Mouse (Mus musculus) limb, embryonic 13.5 days (tissue): ENCODE results near the gene Galnt2. TPM values are rescaled to one million over a fixed set of nuclear protein-coding genes. Genes with fewer than 3 reads are reported as not detected.

Experiments
- ATAC-seq: fragments of 200-750 bp; cut with Nextera tagmentation; 2 replicates; pipeline ENCODE4 v1.8.0; 2017; ENCODE audit warnings: low read depth, moderate number of reproducible peaks, moderate TSS enrichment; ENCODE audit not compliant: low FRiP score
- H3K27ac ChIP-seq: fragments of 300-500 bp; sonication (generic); 2 replicates; pipeline ENCODE4 v1.5.1; 2015; ENCODE audit warnings: inconsistent platforms, mild to moderate bottlenecking, moderate library complexity
- H3K27me3 ChIP-seq: fragments of 300-500 bp; sonication (generic); 2 replicates; pipeline ENCODE4 v1.6.1; 2015; ENCODE audit warnings: mild to moderate bottlenecking, inconsistent platforms
- H3K36me3 ChIP-seq: fragments of 300-500 bp; sonication (generic); 2 replicates; pipeline ENCODE4 v1.6.1; 2015; ENCODE audit warnings: inconsistent platforms, mild to moderate bottlenecking, moderate library complexity
- H3K4me1 ChIP-seq: fragments of 300-500 bp; sonication (generic); 2 replicates; pipeline ENCODE4 v1.6.1; 2015; ENCODE audit warnings: inconsistent platforms
- H3K4me2 ChIP-seq: fragments of 300-500 bp; sonication (generic); replicated peaks from 2 replicates; pipeline ENCODE4 v1.6.1; 2015; ENCODE audit warnings: inconsistent platforms, mild to moderate bottlenecking, moderate library complexity
- H3K4me3 ChIP-seq: fragments of 300-500 bp; sonication (generic); 2 replicates; pipeline ENCODE4 v1.5.1; 2015; ENCODE audit warnings: moderate library complexity, mild to moderate bottlenecking, inconsistent platforms
- H3K9ac ChIP-seq: fragments of 300-500 bp; sonication (generic); 2 replicates; pipeline ENCODE4 v1.6.1; 2015; ENCODE audit warnings: mild to moderate bottlenecking, inconsistent platforms
- H3K9me3 ChIP-seq: fragments of 300-500 bp; sonication (generic); 2 replicates; pipeline ENCODE4 v1.6.1; 2016; ENCODE audit warnings: inconsistent platforms
- WGBS: fragments of 180-500 bp; shearing (Covaris S2); methylation state at CpG from one replicate; pipeline ENCODE4 v1.1.7; 2015; 5-methylcytosine and 5-hydroxymethylcytosine counted together
- polyA plus RNA-seq: library from polyadenylated mRNA; unstranded; fragments of >200 nt; fragmentation: Nextera tagmentation; extraction: Ambion mirVana; gene quantifications from 2 replicates; pipeline ENCODE4 v1.2.1, GENCODE M21; 2015

Galnt2 gene
- polyA plus RNA-seq, 1 experiment from 2014 or later, result 48.0 TPM

- no peaks in the 10 kb centered on the region for H3K27me3 ChIP-seq
- no peak for ATAC-seq
- H3K36me3 ChIP-seq, result no peaks in the 10 kb centered on the region
- no peak overlapping the region for H3K4me3 ChIP-seq
- WGBS, result 75% methylated on average over 17 of the region's 17 CpGs
- H3K9ac ChIP-seq, result no peak overlapping the region
- H3K4me2 ChIP-seq, result no peak overlapping the region
- no peaks in the 10 kb centered on the region for H3K4me1 ChIP-seq
- no peak overlapping the region for H3K27ac ChIP-seq
- no peaks in the 10 kb centered on the region for H3K9me3 ChIP-seq
These were observed 139.4 kb downstream of the Galnt2 start for GRCm38 (mm10) chr8:124370422-124371183.

- Histone ChIP-seq H3K27me3 (no peaks in the 10 kb centered on the region), H3K9me3 (no peaks in the 10 kb centered on the region), H3K4me3 (no peak overlapping the region), H3K9ac (no peak overlapping the region), H3K27ac (no peak overlapping the region), H3K4me2 (no peak overlapping the region), H3K4me1 (no peaks in the 10 kb centered on the region), H3K36me3 (no peaks in the 10 kb centered on the region)
- 89% methylated on average over 23 of the region's 23 CpGs for WGBS
- ATAC-seq, result no peak
These were observed 140.4 kb downstream of the Galnt2 start for GRCm38 (mm10) chr8:124371410-124372123.

- no peak for ATAC-seq
- WGBS, result 83% methylated on average over 5 of the region's 5 CpGs
- Histone ChIP-seq H3K9ac (no peak overlapping the region), H3K4me3 (no peak overlapping the region), H3K4me2 (no peak overlapping the region), H3K27me3 (no peaks in the 10 kb centered on the region), H3K27ac (no peak overlapping the region), H3K36me3 (no peaks in the 10 kb centered on the region), H3K9me3 (no peaks in the 10 kb centered on the region), H3K4me1 (no peaks in the 10 kb centered on the region)
These were observed 142.6 kb downstream of the Galnt2 start for GRCm38 (mm10) chr8:124373753-124374152.

- Histone ChIP-seq H3K27ac (no peak overlapping the region), H3K9ac (0 out of 2 replicates have a peak overlapping the region, but pooled peaks have one; percentile 19), H3K4me2 (no peak overlapping the region), H3K27me3 (no peaks in the 10 kb centered on the region), H3K4me1 (no peaks in the 10 kb centered on the region), H3K9me3 (no peaks in the 10 kb centered on the region), H3K4me3 (no peak overlapping the region), H3K36me3 (no peaks in the 10 kb centered on the region)
- 79% methylated on average over 6 of the region's 6 CpGs for WGBS
- no peak for ATAC-seq
These were observed 144.0 kb downstream of the Galnt2 start for GRCm38 (mm10) chr8:124375168-124375567.

GRCm38 (mm10) chr8:124375727-124376126 is 144.5 kb downstream of the Galnt2 start:
- 79% methylated on average over 9 of the region's 9 CpGs for WGBS
- no peaks in the 10 kb centered on the region for H3K4me1 ChIP-seq
- H3K9ac ChIP-seq, result 0 out of 2 replicates have a peak overlapping the region, but pooled peaks have one; percentile 19
- ATAC-seq, result no peak
- H3K36me3 ChIP-seq, result no peaks in the 10 kb centered on the region
- no peak overlapping the region for H3K27ac ChIP-seq
- no peaks in the 10 kb centered on the region for H3K9me3 ChIP-seq
- H3K4me2 ChIP-seq, result no peak overlapping the region
- H3K4me3 ChIP-seq, result no peak overlapping the region
- H3K27me3 ChIP-seq, result no peaks in the 10 kb centered on the region

- 93% methylated on average over 12 of the region's 12 CpGs for WGBS
These were observed 145.2 kb downstream of the Galnt2 start for GRCm38 (mm10) chr8:124376406-124376805.

GRCm38 (mm10) chr8:124379289-124379688 is 148.1 kb downstream of the Galnt2 start:
- no peaks in the 10 kb centered on the region for H3K9me3 ChIP-seq
- H3K36me3 ChIP-seq, result no peaks in the 10 kb centered on the region
- H3K4me2 ChIP-seq, result no peak overlapping the region
- no peaks in the 10 kb centered on the region for H3K4me1 ChIP-seq
- H3K27me3 ChIP-seq, result no peaks in the 10 kb centered on the region
- H3K27ac ChIP-seq, result no peak overlapping the region
- no peak overlapping the region for H3K9ac ChIP-seq
- no peak overlapping the region for H3K4me3 ChIP-seq
- ATAC-seq, result no peak
- WGBS, result 67% methylated on average over 6 of the region's 6 CpGs

More at GRCm38 (mm10) chr8:124376406-124376805, 145.2 kb downstream of the Galnt2 start:
- Histone ChIP-seq H3K9ac (no peak overlapping the region), H3K27ac (no peak overlapping the region), H3K27me3 (no peaks in the 10 kb centered on the region), H3K4me2 (no peak overlapping the region), H3K4me3 (no peak overlapping the region), H3K36me3 (no peaks in the 10 kb centered on the region), H3K9me3 (no peaks in the 10 kb centered on the region), H3K4me1 (no peaks in the 10 kb centered on the region)
- no peak for ATAC-seq

- Histone ChIP-seq H3K36me3 (no peaks in the 10 kb centered on the region), H3K4me3 (no peak overlapping the region), H3K4me2 (no peak overlapping the region), H3K9me3 (no peaks in the 10 kb centered on the region), H3K4me1 (no peaks in the 10 kb centered on the region), H3K27me3 (no peaks in the 10 kb centered on the region), H3K9ac (peak overlapping the region; percentile 35; the same call in 1 of the 2 replicates), H3K27ac (no peak overlapping the region)
- 71% methylated on average over 10 of the region's 10 CpGs for WGBS
- no peak for ATAC-seq
These were observed 151.0 kb downstream of the Galnt2 start for GRCm38 (mm10) chr8:124382235-124382634.

GRCm38 (mm10) chr8:124384336-124384735 is 153.1 kb downstream of the Galnt2 start:
- 93% methylated on average over 19 of the region's 19 CpGs for WGBS
- no peaks in the 10 kb centered on the region for H3K4me1 ChIP-seq
- H3K9ac ChIP-seq, result no peak overlapping the region
- H3K27ac ChIP-seq, result no peak overlapping the region
- no peaks in the 10 kb centered on the region for H3K27me3 ChIP-seq
- H3K36me3 ChIP-seq, result no peaks in the 10 kb centered on the region
- no peaks in the 10 kb centered on the region for H3K9me3 ChIP-seq
- no peak overlapping the region for H3K4me3 ChIP-seq
- ATAC-seq, result no peak
- no peak overlapping the region for H3K4me2 ChIP-seq

GRCm38 (mm10) chr8:124386225-124386899 is 155.2 kb downstream of the Galnt2 start:
- no peak for ATAC-seq
- no peaks in the 10 kb centered on the region for H3K36me3 ChIP-seq
- no peaks in the 10 kb centered on the region for H3K27me3 ChIP-seq
- no peak overlapping the region for H3K4me2 ChIP-seq
- H3K4me3 ChIP-seq, result no peak overlapping the region
- H3K9ac ChIP-seq, result no peak overlapping the region
- no peak overlapping the region for H3K27ac ChIP-seq
- WGBS, result 81% methylated on average over 23 of the region's 23 CpGs
- H3K4me1 ChIP-seq, result no peaks in the 10 kb centered on the region
- H3K9me3 ChIP-seq, result no peaks in the 10 kb centered on the region

- Histone ChIP-seq H3K9me3 (no peaks in the 10 kb centered on the region), H3K4me1 (no peaks in the 10 kb centered on the region), H3K4me3 (no peak overlapping the region), H3K27ac (no peak overlapping the region), H3K36me3 (no peaks in the 10 kb centered on the region), H3K27me3 (no peaks in the 10 kb centered on the region), H3K9ac (no peak overlapping the region), H3K4me2 (no peak overlapping the region)
- 86% methylated on average over 11 of the region's 11 CpGs for WGBS
- no peak for ATAC-seq
These were observed 158.3 kb downstream of the Galnt2 start for GRCm38 (mm10) chr8:124389495-124389894.

- Histone ChIP-seq H3K4me1 (no peaks in the 10 kb centered on the region), H3K4me3 (no peak overlapping the region), H3K36me3 (no peaks in the 10 kb centered on the region), H3K9me3 (no peaks in the 10 kb centered on the region), H3K27me3 (no peaks in the 10 kb centered on the region), H3K27ac (no peak overlapping the region), H3K9ac (no peak overlapping the region), H3K4me2 (no peak overlapping the region)
- 88% methylated on average over 7 of the region's 7 CpGs for WGBS
- no peak for ATAC-seq
These were observed 160.0 kb downstream of the Galnt2 start for GRCm38 (mm10) chr8:124391191-124391590.
